Mouse (Mus musculus) ES-Bruce4 (cell line): ENCODE results near the gene Vps8.

ENCODE experiments used
- CTCF ChIP-seq: IDR thresholded peaks from one replicate; pipeline ENCODE4 v1.8.1; 2011; ENCODE audit warnings: low read depth, low read length
- EP300 ChIP-seq: IDR thresholded peaks from 2 replicates; pipeline ENCODE4 v1.6.1; 2011; ENCODE audit warnings: low read depth, low read length; ENCODE audit not compliant: insufficient read depth
- POLR2A ChIP-seq: IDR thresholded peaks from one replicate; pipeline ENCODE4 v1.8.1; 2011; ENCODE audit warnings: low read length; ENCODE audit not compliant: insufficient read depth

DNA sequence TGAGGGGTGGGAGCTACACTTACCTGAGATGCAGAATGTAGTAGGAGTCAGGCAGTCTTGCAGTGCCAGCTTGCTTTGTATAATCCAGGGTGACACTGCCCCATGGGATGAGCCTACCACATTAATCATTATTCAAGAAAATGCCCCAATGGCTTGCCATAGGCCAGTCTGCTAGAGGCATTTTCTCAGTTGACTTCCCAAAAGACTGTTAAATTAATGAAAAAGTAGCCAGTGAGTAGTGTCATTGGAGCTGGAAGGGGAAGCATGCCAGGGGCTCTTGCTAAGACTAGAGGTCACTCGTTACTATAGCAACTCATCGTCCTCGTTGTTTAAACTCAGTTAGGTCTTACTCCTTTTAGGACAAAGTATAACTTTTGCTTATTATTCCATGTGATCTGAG, 130.6 kb downstream of the Vps8 start:
- TF ChIP-seq CTCF, result no peak
- no peak for TF ChIP-seq POLR2A
- no peak for TF ChIP-seq EP300
